Mouse (Mus musculus) G1E (cell line): ENCODE measurements around the gene Lrig3.

Experiments
- CTCF ChIP-seq: IDR thresholded peaks from 2 replicates; pipeline ENCODE4 v1.5.1; 2012; ENCODE audit warnings: low read depth, low read length, inconsistent platforms, mixed read lengths
- GATA1 ChIP-seq: IDR thresholded peaks from 2 replicates; pipeline ENCODE4 v1.6.1; 2012; ENCODE audit warnings: borderline replicate concordance, low read length, inconsistent platforms, mixed read lengths
- TAL1 ChIP-seq: conservative IDR thresholded peaks from 2 replicates; pipeline ENCODE4 v1.6.1; 2012; ENCODE audit warnings: low read depth, low read length, inconsistent platforms, mixed read lengths

GRCm38 (mm10) chr10:125954343-125954742 lies 11.6 kb upstream of the Lrig3 start:
- TF ChIP-seq CTCF (no peak), GATA1 (no peak), TAL1 (no peak)
